Mouse (Mus musculus) heart, embryonic 15.5 days (tissue): ENCODE results near the gene Tex14. TPM values are rescaled to one million over a fixed set of nuclear protein-coding genes. Genes with fewer than 3 reads are reported as not detected.

Experiments used
- ATAC-seq: fragments of 200-750 bp; cut with Nextera tagmentation; replicated peaks from 2 replicates; pipeline ENCODE4 v1.8.0; 2017; ENCODE audit warnings: low read depth, moderate TSS enrichment; ENCODE audit not compliant: insufficient number of reproducible peaks, insufficient read depth, low FRiP score
- H3K27ac ChIP-seq: fragments of 300-500 bp; sonication (generic); 2 replicates; pipeline ENCODE4 v1.5.1; 2015; ENCODE audit warnings: mild to moderate bottlenecking, inconsistent platforms
- H3K27me3 ChIP-seq: fragments of 300-500 bp; sonication (generic); 2 replicates; pipeline ENCODE4 v1.6.1; 2015; ENCODE audit warnings: inconsistent platforms
- H3K36me3 ChIP-seq: fragments of 300-500 bp; sonication (generic); 2 replicates; pipeline ENCODE4 v1.6.1; 2015; ENCODE audit warnings: mild to moderate bottlenecking, inconsistent platforms
- H3K4me1 ChIP-seq: fragments of 300-500 bp; sonication (generic); replicated peaks from 2 replicates; pipeline ENCODE4 v1.6.1; 2015; ENCODE audit warnings: inconsistent platforms
- H3K4me2 ChIP-seq: fragments of 300-500 bp; sonication (generic); 2 replicates; pipeline ENCODE4 v1.6.1; 2015; ENCODE audit warnings: inconsistent platforms, mild to moderate bottlenecking, moderate library complexity
- H3K4me3 ChIP-seq: fragments of 300-500 bp; sonication (generic); 2 replicates; pipeline ENCODE4 v1.5.1; 2015; ENCODE audit warnings: mild to moderate bottlenecking, inconsistent platforms
- H3K9ac ChIP-seq: fragments of 300-500 bp; sonication (generic); 2 replicates; pipeline ENCODE4 v1.6.1; 2015; ENCODE audit warnings: mild to moderate bottlenecking, inconsistent platforms
- H3K9me3 ChIP-seq: fragments of 300-500 bp; sonication (generic); replicated peaks from 2 replicates; pipeline ENCODE4 v1.6.1; 2016; ENCODE audit warnings: inconsistent platforms
- WGBS: fragments of 180-500 bp; shearing (Covaris S2); methylation state at CpG from one replicate; pipeline ENCODE4 v1.1.7; 2015; ENCODE audit warnings: mixed read lengths; 5-methylcytosine and 5-hydroxymethylcytosine counted together
- polyA plus RNA-seq: library from polyadenylated mRNA; unstranded; fragments of >200 nt; fragmentation: Nextera tagmentation; extraction: Ambion mirVana; gene quantifications from 2 replicates; pipeline ENCODE4 v1.2.1, GENCODE M21; 2015

The Tex14 gene
- polyA plus RNA-seq, 1 experiment from 2014 or later: 0.24 TPM

GRCm38 (mm10) chr11:87504690-87505214, 99.9 kb downstream of the Tex14 start:
- Histone ChIP-seq H3K9ac (no peak overlapping the region), H3K27me3 (no peaks in the 10 kb centered on the region), H3K4me3 (no peak overlapping the region), H3K4me2 (no peak overlapping the region), H3K9me3 (no peaks in the 10 kb centered on the region), H3K4me1 (no peaks in the 10 kb centered on the region), H3K27ac (no peak overlapping the region), H3K36me3 (no peaks in the 10 kb centered on the region)
- 50% methylated on average over 5 of the region's 5 CpGs for WGBS
- ATAC-seq: no peak

- H3K9me3 ChIP-seq: no peaks in the 10 kb centered on the region
- H3K27me3 ChIP-seq: no peaks in the 10 kb centered on the region
- H3K4me1 ChIP-seq: no peaks in the 10 kb centered on the region
- no peak overlapping the region for H3K27ac ChIP-seq
- 71% methylated on average over 3 of the region's 3 CpGs for WGBS
- ATAC-seq: no peak
- H3K4me2 ChIP-seq: no peak overlapping the region
- no peak overlapping the region for H3K9ac ChIP-seq
- no peaks in the 10 kb centered on the region for H3K36me3 ChIP-seq
- H3K4me3 ChIP-seq: no peak overlapping the region
Measured at GRCm38 (mm10) chr11:87506502-87506901, 101.6 kb downstream of the Tex14 start.

GRCm38 (mm10) chr11:87507043-87507442, 102.2 kb downstream of the Tex14 start:
- no peaks in the 10 kb centered on the region for H3K9me3 ChIP-seq
- H3K4me1 ChIP-seq: no peaks in the 10 kb centered on the region
- H3K4me3 ChIP-seq: no peak overlapping the region
- H3K9ac ChIP-seq: no peak overlapping the region
- no peak overlapping the region for H3K27ac ChIP-seq
- H3K4me2 ChIP-seq: no peak overlapping the region
- H3K36me3 ChIP-seq: no peaks in the 10 kb centered on the region
- no peak for ATAC-seq
- H3K27me3 ChIP-seq: no peaks in the 10 kb centered on the region

- Histone ChIP-seq H3K9me3 (no peaks in the 10 kb centered on the region), H3K4me2 (no peak overlapping the region), H3K27me3 (no peaks in the 10 kb centered on the region), H3K4me1 (no peaks in the 10 kb centered on the region), H3K9ac (no peak overlapping the region), H3K27ac (no peak overlapping the region), H3K4me3 (no peak overlapping the region), H3K36me3 (no peaks in the 10 kb centered on the region)
- ATAC-seq: no peak
- 1% methylated on average over 2 of the region's 2 CpGs for WGBS
Measured at GRCm38 (mm10) chr11:87519260-87519659, 114.4 kb downstream of the Tex14 start.

- no peaks in the 10 kb centered on the region for H3K9me3 ChIP-seq
- H3K4me3 ChIP-seq: no peak overlapping the region
- H3K36me3 ChIP-seq: no peaks in the 10 kb centered on the region
- ATAC-seq: no peak
- 0 out of 2 replicates have a peak, but pooled peaks cover 3% of the 10 kb centered on the region for H3K4me1 ChIP-seq
- no peak overlapping the region for H3K27ac ChIP-seq
- no peak overlapping the region for H3K9ac ChIP-seq
- 76% methylated on average over 5 of the region's 5 CpGs for WGBS
- H3K27me3 ChIP-seq: no peaks in the 10 kb centered on the region
- H3K4me2 ChIP-seq: no peak overlapping the region
Measured at GRCm38 (mm10) chr11:87523466-87523865, 118.6 kb downstream of the Tex14 start.

GRCm38 (mm10) chr11:87523967-87524366, 119.1 kb downstream of the Tex14 start:
- H3K27ac ChIP-seq: no peak overlapping the region

GRCm38 (mm10) chr11:87524780-87525179, 119.9 kb downstream of the Tex14 start:
- Histone ChIP-seq H3K4me1 (0 out of 2 replicates have a peak, but pooled peaks cover 3% of the 10 kb centered on the region), H3K36me3 (no peaks in the 10 kb centered on the region), H3K27me3 (no peaks in the 10 kb centered on the region), H3K9me3 (no peaks in the 10 kb centered on the region), H3K27ac (peak overlapping the region; percentile 61), H3K9ac (no peak overlapping the region), H3K4me3 (no peak overlapping the region), H3K4me2 (no peak overlapping the region)
- ATAC-seq: no peak

More at GRCm38 (mm10) chr11:87523967-87524366, 119.1 kb downstream of the Tex14 start:
- H3K4me2 ChIP-seq: no peak overlapping the region
- no peak for ATAC-seq
- H3K4me1 ChIP-seq: 0 out of 2 replicates have a peak, but pooled peaks cover 3% of the 10 kb centered on the region
- H3K4me3 ChIP-seq: no peak overlapping the region
- H3K27me3 ChIP-seq: no peaks in the 10 kb centered on the region
- no peaks in the 10 kb centered on the region for H3K36me3 ChIP-seq
- H3K9me3 ChIP-seq: no peaks in the 10 kb centered on the region
- H3K9ac ChIP-seq: no peak overlapping the region

GRCm38 (mm10) chr11:87527364-87527763, 122.5 kb downstream of the Tex14 start:
- 0 out of 2 replicates have a peak, but pooled peaks cover 3% of the 10 kb centered on the region for H3K4me1 ChIP-seq
- no peak overlapping the region for H3K4me2 ChIP-seq
- H3K4me3 ChIP-seq: no peak overlapping the region
- WGBS: 69% methylated on average over 3 of the region's 3 CpGs
- no peaks in the 10 kb centered on the region for H3K27me3 ChIP-seq
- no peak overlapping the region for H3K27ac ChIP-seq
- H3K36me3 ChIP-seq: no peaks in the 10 kb centered on the region
- no peaks in the 10 kb centered on the region for H3K9me3 ChIP-seq
- no peak overlapping the region for H3K9ac ChIP-seq
- ATAC-seq: no peak

- H3K9me3 ChIP-seq: no peaks in the 10 kb centered on the region
- no peak for ATAC-seq
- H3K9ac ChIP-seq: no peak overlapping the region
- no peaks in the 10 kb centered on the region for H3K36me3 ChIP-seq
- H3K4me1 ChIP-seq: 0 out of 2 replicates have a peak, but pooled peaks cover 3% of the 10 kb centered on the region
- no peak overlapping the region for H3K27ac ChIP-seq
- no peak overlapping the region for H3K4me3 ChIP-seq
- 53% methylated on average over 4 of the region's 4 CpGs for WGBS
- H3K27me3 ChIP-seq: no peaks in the 10 kb centered on the region
- H3K4me2 ChIP-seq: no peak overlapping the region
Measured at GRCm38 (mm10) chr11:87527990-87528389, 123.1 kb downstream of the Tex14 start.

- Histone ChIP-seq H3K4me1 (no peaks in the 10 kb centered on the region), H3K27me3 (no peaks in the 10 kb centered on the region), H3K9ac (no peak overlapping the region), H3K36me3 (no peaks in the 10 kb centered on the region), H3K9me3 (no peaks in the 10 kb centered on the region), H3K27ac (no peak overlapping the region), H3K4me2 (no peak overlapping the region), H3K4me3 (no peak overlapping the region)
- no peak for ATAC-seq
- 53% methylated on average over 6 of the region's 6 CpGs for WGBS
Measured at GRCm38 (mm10) chr11:87531695-87532094, 126.8 kb downstream of the Tex14 start.

GRCm38 (mm10) chr11:87542285-87542684, 137.4 kb downstream of the Tex14 start:
- H3K36me3 ChIP-seq: no peaks in the 10 kb centered on the region
- no peaks in the 10 kb centered on the region for H3K27me3 ChIP-seq
- H3K4me3 ChIP-seq: no peak overlapping the region
- no peak overlapping the region for H3K9ac ChIP-seq
- 37% methylated on average over 8 of the region's 8 CpGs for WGBS
- no peak overlapping the region for H3K4me2 ChIP-seq
- no peaks in the 10 kb centered on the region for H3K4me1 ChIP-seq
- H3K9me3 ChIP-seq: no peaks in the 10 kb centered on the region
- ATAC-seq: no peak
- H3K27ac ChIP-seq: no peak overlapping the region

GRCm38 (mm10) chr11:87542906-87543305, 138.0 kb downstream of the Tex14 start:
- Histone ChIP-seq H3K27ac (no peak overlapping the region), H3K4me1 (no peaks in the 10 kb centered on the region), H3K9ac (no peak overlapping the region), H3K27me3 (no peaks in the 10 kb centered on the region), H3K36me3 (no peaks in the 10 kb centered on the region), H3K9me3 (no peaks in the 10 kb centered on the region), H3K4me2 (no peak overlapping the region), H3K4me3 (no peak overlapping the region)
- ATAC-seq: no peak
- 49% methylated on average over 3 of the region's 3 CpGs for WGBS
